Mouse (Mus musculus): ENCODE measurements around the gene Gm12830. TPM values are rescaled to one million over a fixed set of nuclear protein-coding genes. Genes with fewer than 3 reads are reported as not detected.

Gene Gm12830
- polyA plus RNA-seq (2012; rRNA removed) = not detected in 2 replicates

GRCm38 (mm10) chr4:114821567-114822192 lies at the start of gene Gm12830:
Gene Gm12830, plus strand, starts transcription at chr4:114821722.

Other genes with a start within 250 kb of the Gm12830 start
- 0.02 TPM in 1 of 2 replicates, not detected in the other for gene Foxd2, start 87.2 kb downstream of the Gm12830 start, polyA plus RNA-seq (2012; rRNA removed)
- gene Foxe3, start 104.3 kb downstream of the Gm12830 start, polyA plus RNA-seq (2012; rRNA removed) = not detected in 2 replicates
- gene Cmpk1, start 165.5 kb downstream of the Gm12830 start, polyA plus RNA-seq (2012; rRNA removed) = 17.5 and 18.8 TPM in 2 replicates
- 4.1 and 4.5 TPM in 2 replicates for gene Stil, start 178.4 kb downstream of the Gm12830 start, polyA plus RNA-seq (2012; rRNA removed)
- gene Tal1, start 234.7 kb downstream of the Gm12830 start, polyA plus RNA-seq (2012; rRNA removed) = 29.2 and 30.5 TPM in 2 replicates